Mouse (Mus musculus): Measurements from ENCODE around the gene 1700017N19Rik. TPM values are rescaled to one million over a fixed set of nuclear protein-coding genes. Genes with fewer than 3 reads are reported as not detected.
A peak's percentile ranks its signal among the peaks of the same experiment; 100 is the strongest.

1700017N19Rik gene
- polyA plus RNA-seq, 1 experiment from 2014 or later = not detected

GRCm38 (mm10) chr10:100588524-100588923, 1.8 kb upstream of the 1700017N19Rik start:
- Histone ChIP-seq H3K36me3 (ENCODE audit: control insufficient read depth, insufficient read depth, low read length) (no peaks in the 10 kb centered on the region), H3K27ac (ENCODE audit: low read depth, low read length) (peak overlapping the region; percentile 62), H3K9ac (ENCODE audit: low read depth, low read length) (peak overlapping the region; percentile 85), H3K4me1 (ENCODE audit: control insufficient read depth, insufficient read depth, low read length) (peaks cover 3% of the 10 kb centered on the region; the same call in 1 of the 2 replicates), H3K9me3 (replicated peaks; ENCODE audit: control insufficient read depth, low read length) (no peaks in the 10 kb centered on the region), H3K27me3 (ENCODE audit: control insufficient read depth, insufficient read depth, low read length) (no peaks in the 10 kb centered on the region), H3K4me3 (ENCODE audit: low read depth, low read length) (peak overlapping the region; percentile 85), H3K4me2 (peak overlapping the region; percentile 79)
- WGBS (ENCODE audit: insufficient replicate concordance) = 51% methylated on average over 7 of the region's 7 CpGs
- 0 out of 2 replicates have a peak, but pooled peaks have one; percentile 11 for ATAC-seq (replicated peaks; ENCODE audit: insufficient number of reproducible peaks, low FRiP score, low TSS enrichment)

- H3K9ac ChIP-seq (ENCODE audit: low read depth, low read length) = peak overlapping the region; percentile 85
- no peaks in the 10 kb centered on the region for H3K9me3 ChIP-seq (replicated peaks; ENCODE audit: control insufficient read depth, low read length)
- peak overlapping the region; percentile 79 for H3K4me2 ChIP-seq
- H3K4me1 ChIP-seq (ENCODE audit: control insufficient read depth, insufficient read depth, low read length) = peaks cover 3% of the 10 kb centered on the region; the same call in 1 of the 2 replicates
- peak overlapping the region; percentile 85 for H3K4me3 ChIP-seq (ENCODE audit: low read depth, low read length)
- H3K27me3 ChIP-seq (ENCODE audit: control insufficient read depth, insufficient read depth, low read length) = no peaks in the 10 kb centered on the region
- H3K27ac ChIP-seq (ENCODE audit: low read depth, low read length) = peak overlapping the region; percentile 62
- no peaks in the 10 kb centered on the region for H3K36me3 ChIP-seq (ENCODE audit: control insufficient read depth, insufficient read depth, low read length)
- ATAC-seq (replicated peaks; ENCODE audit: insufficient number of reproducible peaks, low FRiP score, low TSS enrichment) = peak; percentile 98
- WGBS (ENCODE audit: insufficient replicate concordance) = under 1% methylated on average over 31 of the region's 31 CpGs
These were observed 1.3 kb upstream of the 1700017N19Rik start for GRCm38 (mm10) chr10:100588932-100589388.

- Histone ChIP-seq H3K36me3 (ENCODE audit: control insufficient read depth, insufficient read depth, low read length) (no peaks in the 10 kb centered on the region), H3K4me2 (no peak overlapping the region), H3K9ac (ENCODE audit: low read depth, low read length) (no peak overlapping the region), H3K27me3 (ENCODE audit: control insufficient read depth, insufficient read depth, low read length) (no peaks in the 10 kb centered on the region), H3K4me1 (ENCODE audit: control insufficient read depth, insufficient read depth, low read length) (no peaks in the 10 kb centered on the region), H3K9me3 (replicated peaks; ENCODE audit: control insufficient read depth, low read length) (no peaks in the 10 kb centered on the region), H3K4me3 (ENCODE audit: low read depth, low read length) (no peak overlapping the region), H3K27ac (ENCODE audit: low read depth, low read length) (no peak overlapping the region)
- no peak for ATAC-seq (replicated peaks; ENCODE audit: insufficient number of reproducible peaks, low FRiP score, low TSS enrichment)
- 75% methylated on average over 3 of the region's 3 CpGs for WGBS (ENCODE audit: insufficient replicate concordance)
These were observed 8.1 kb downstream of the 1700017N19Rik start for GRCm38 (mm10) chr10:100598339-100598738.

- no peak overlapping the region for H3K27ac ChIP-seq (ENCODE audit: low read depth, low read length)
- no peak overlapping the region for H3K9ac ChIP-seq (ENCODE audit: low read depth, low read length)
- no peaks in the 10 kb centered on the region for H3K27me3 ChIP-seq (ENCODE audit: control insufficient read depth, insufficient read depth, low read length)
- ATAC-seq (replicated peaks; ENCODE audit: insufficient number of reproducible peaks, low FRiP score, low TSS enrichment) = no peak
- WGBS (ENCODE audit: insufficient replicate concordance) = 83% methylated on average over 9 of the region's 9 CpGs
- no peak overlapping the region for H3K4me2 ChIP-seq
- no peaks in the 10 kb centered on the region for H3K9me3 ChIP-seq (replicated peaks; ENCODE audit: control insufficient read depth, low read length)
- H3K36me3 ChIP-seq (ENCODE audit: control insufficient read depth, insufficient read depth, low read length) = no peaks in the 10 kb centered on the region
- no peaks in the 10 kb centered on the region for H3K4me1 ChIP-seq (ENCODE audit: control insufficient read depth, insufficient read depth, low read length)
- no peak overlapping the region for H3K4me3 ChIP-seq (ENCODE audit: low read depth, low read length)
These were observed 13.2 kb downstream of the 1700017N19Rik start for GRCm38 (mm10) chr10:100603511-100603910.

GRCm38 (mm10) chr10:100604254-100604653, 14.0 kb downstream of the 1700017N19Rik start:
- no peaks in the 10 kb centered on the region for H3K27me3 ChIP-seq (ENCODE audit: control insufficient read depth, insufficient read depth, low read length)
- no peak for ATAC-seq (replicated peaks; ENCODE audit: insufficient number of reproducible peaks, low FRiP score, low TSS enrichment)
- no peak overlapping the region for H3K9ac ChIP-seq (ENCODE audit: low read depth, low read length)
- no peak overlapping the region for H3K4me3 ChIP-seq (ENCODE audit: low read depth, low read length)
- no peak overlapping the region for H3K27ac ChIP-seq (ENCODE audit: low read depth, low read length)
- H3K4me1 ChIP-seq (ENCODE audit: control insufficient read depth, insufficient read depth, low read length) = no peaks in the 10 kb centered on the region
- 69% methylated on average over 2 of the region's 2 CpGs for WGBS (ENCODE audit: insufficient replicate concordance)
- H3K9me3 ChIP-seq (replicated peaks; ENCODE audit: control insufficient read depth, low read length) = no peaks in the 10 kb centered on the region
- no peaks in the 10 kb centered on the region for H3K36me3 ChIP-seq (ENCODE audit: control insufficient read depth, insufficient read depth, low read length)
- H3K4me2 ChIP-seq = no peak overlapping the region

- Histone ChIP-seq H3K27ac (ENCODE audit: low read depth, low read length) (no peak overlapping the region), H3K4me1 (ENCODE audit: control insufficient read depth, insufficient read depth, low read length) (no peaks in the 10 kb centered on the region), H3K9me3 (replicated peaks; ENCODE audit: control insufficient read depth, low read length) (no peaks in the 10 kb centered on the region), H3K9ac (ENCODE audit: low read depth, low read length) (no peak overlapping the region), H3K4me2 (no peak overlapping the region), H3K36me3 (ENCODE audit: control insufficient read depth, insufficient read depth, low read length) (no peaks in the 10 kb centered on the region), H3K4me3 (ENCODE audit: low read depth, low read length) (no peak overlapping the region), H3K27me3 (ENCODE audit: control insufficient read depth, insufficient read depth, low read length) (no peaks in the 10 kb centered on the region)
- whole genome bisulfite sequencing (ENCODE audit: insufficient replicate concordance) = 73% methylated on average over 6 of the region's 6 CpGs
- no peak for ATAC-seq (replicated peaks; ENCODE audit: insufficient number of reproducible peaks, low FRiP score, low TSS enrichment)
These were observed 27.1 kb downstream of the 1700017N19Rik start for GRCm38 (mm10) chr10:100617233-100617903.

GRCm38 (mm10) chr10:100619474-100619873, 29.2 kb downstream of the 1700017N19Rik start:
- Histone ChIP-seq H3K9me3 (replicated peaks; ENCODE audit: control insufficient read depth, low read length) (no peaks in the 10 kb centered on the region), H3K36me3 (ENCODE audit: control insufficient read depth, insufficient read depth, low read length) (no peaks in the 10 kb centered on the region), H3K27me3 (ENCODE audit: control insufficient read depth, insufficient read depth, low read length) (no peaks in the 10 kb centered on the region), H3K4me1 (ENCODE audit: control insufficient read depth, insufficient read depth, low read length) (no peaks in the 10 kb centered on the region), H3K4me2 (no peak overlapping the region), H3K4me3 (ENCODE audit: low read depth, low read length) (no peak overlapping the region), H3K9ac (ENCODE audit: low read depth, low read length) (no peak overlapping the region), H3K27ac (ENCODE audit: low read depth, low read length) (no peak overlapping the region)
- WGBS (ENCODE audit: insufficient replicate concordance) = 85% methylated on average over 7 of the region's 7 CpGs
- ATAC-seq (replicated peaks; ENCODE audit: insufficient number of reproducible peaks, low FRiP score, low TSS enrichment) = no peak

GRCm38 (mm10) chr10:100620040-100620439, 29.8 kb downstream of the 1700017N19Rik start:
- 86% methylated on average over 12 of the region's 12 CpGs for WGBS (ENCODE audit: insufficient replicate concordance)
- Histone ChIP-seq H3K4me3 (ENCODE audit: low read depth, low read length) (no peak overlapping the region), H3K4me1 (ENCODE audit: control insufficient read depth, insufficient read depth, low read length) (no peaks in the 10 kb centered on the region), H3K4me2 (no peak overlapping the region), H3K27me3 (ENCODE audit: control insufficient read depth, insufficient read depth, low read length) (no peaks in the 10 kb centered on the region), H3K9ac (ENCODE audit: low read depth, low read length) (no peak overlapping the region), H3K27ac (ENCODE audit: low read depth, low read length) (no peak overlapping the region), H3K9me3 (replicated peaks; ENCODE audit: control insufficient read depth, low read length) (no peaks in the 10 kb centered on the region), H3K36me3 (ENCODE audit: control insufficient read depth, insufficient read depth, low read length) (no peaks in the 10 kb centered on the region)
- ATAC-seq (replicated peaks; ENCODE audit: insufficient number of reproducible peaks, low FRiP score, low TSS enrichment) = no peak

- Histone ChIP-seq H3K36me3 (ENCODE audit: control insufficient read depth, insufficient read depth, low read length) (no peaks in the 10 kb centered on the region), H3K4me1 (ENCODE audit: control insufficient read depth, insufficient read depth, low read length) (no peaks in the 10 kb centered on the region), H3K27me3 (ENCODE audit: control insufficient read depth, insufficient read depth, low read length) (no peaks in the 10 kb centered on the region), H3K27ac (ENCODE audit: low read depth, low read length) (no peak overlapping the region), H3K9ac (ENCODE audit: low read depth, low read length) (no peak overlapping the region), H3K9me3 (replicated peaks; ENCODE audit: control insufficient read depth, low read length) (no peaks in the 10 kb centered on the region), H3K4me3 (ENCODE audit: low read depth, low read length) (no peak overlapping the region), H3K4me2 (no peak overlapping the region)
- WGBS (ENCODE audit: insufficient replicate concordance) = 71% methylated on average over 3 of the region's 3 CpGs
- no peak for ATAC-seq (replicated peaks; ENCODE audit: insufficient number of reproducible peaks, low FRiP score, low TSS enrichment)
These were observed 32.2 kb downstream of the 1700017N19Rik start for GRCm38 (mm10) chr10:100622494-100622893.
